Mouse (Mus musculus) megakaryocyte, embryonic 14.5 days (primary cell): ENCODE data around the gene Pex26.

Experiments used
- FLI1 ChIP-seq: IDR thresholded peaks from 2 replicates; pipeline ENCODE4 v1.6.1; 2012; ENCODE audit warnings: low read length, inconsistent platforms, mixed read lengths
- GATA1 ChIP-seq: IDR thresholded peaks from 3 replicates; pipeline ENCODE4 v1.6.1; 2012; ENCODE audit warnings: mixed read lengths, low read length, inconsistent platforms, borderline replicate concordance

- TF ChIP-seq FLI1 = no peak
- no peak for TF ChIP-seq GATA1
These were observed 40.6 kb downstream of the Pex26 start for GRCm38 (mm10) chr6:121224067-121224466.
